26 mouse cellular contexts compared by ENCODE assay signal in the genomic region with DNA sequence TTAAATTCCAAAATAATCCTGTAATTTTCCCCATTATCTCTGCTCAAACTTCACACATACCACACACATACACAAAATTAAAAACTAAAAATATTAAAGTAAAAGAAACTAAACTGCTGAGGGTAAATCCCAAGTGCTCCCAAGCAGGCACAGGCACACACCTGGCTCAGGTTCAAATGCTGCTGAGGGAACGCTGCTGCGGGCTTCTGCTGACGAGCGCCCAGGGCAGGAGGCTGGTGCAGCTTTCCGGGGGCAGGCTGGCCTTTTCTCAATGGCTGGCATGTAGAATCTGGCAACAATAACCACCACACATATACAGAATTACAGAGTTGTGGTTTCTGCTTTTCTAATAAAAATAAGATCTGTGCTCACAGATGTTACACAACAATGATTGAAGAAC. TPM values are rescaled to one million over a fixed set of nuclear protein-coding genes. Genes with fewer than 3 reads are reported as not detected.
DNase-seq lines count a peak whose midpoint lies in the region; ATAC-seq and TF ChIP-seq lines count a peak whose summit lies in the region.
"Had no signal": no experiment of that assay in that cellular context is flagged by ENCODE, and none has a peak within 500 bp of the region (broad histone marks: within the 10 kb centered on the region; RNA-seq: fewer than 3 reads in every experiment).

No protein-coding gene starts in this region.

- intact Hi-C loops in gastrocnemius, adult 2 months (cut with DNase I) = no loop called here
- intact Hi-C loops in gastrocnemius, postnatal 36 days (cut with DNase I) = no loop called here

- peak; percentile 25 for DNase-seq in cerebellum, adult 11-12 months
- DNase-seq in cerebellum, postnatal 14 days = peak; percentile 53 to 55
- no peak for DNase-seq in cerebellum, adult 9-11 months
- peak; percentile 45 for DNase-seq in gastrocnemius, adult 2 months
- no peak for DNase-seq in gastrocnemius, postnatal 36 days
- DNase-seq in kidney, postnatal 4 days = no peak
- DNase-seq: adrenal gland, postnatal 14 days; B cell, adult 2 months; gastrocnemius, postnatal 14 days; heart, adult 2 months; heart, postnatal 14 days; kidney, adult 2 months had no signal

- H3K4me3 ChIP-seq in gastrocnemius, adult 2 months = no peak overlapping the region
- H3K4me3 ChIP-seq: embryonic facial prominence, embryonic 13.5 days; forebrain, embryonic 10.5 days; forebrain, embryonic 13.5 days; heart, adult 2 months; heart, embryonic 10.5 days; heart, embryonic 13.5 days; hindbrain, embryonic 12.5 days; hindbrain, embryonic 15.5 days had no signal

- no peak for TF ChIP-seq CTCF in gastrocnemius, adult 2 months (IDR thresholded peaks at IDR 0.05)

- H3K27ac ChIP-seq in gastrocnemius, adult 2 months = no peak overlapping the region
- H3K27ac ChIP-seq: embryonic facial prominence, embryonic 13.5 days; forebrain, embryonic 10.5 days; forebrain, embryonic 13.5 days; heart, adult 2 months; heart, embryonic 10.5 days; heart, embryonic 13.5 days; hindbrain, embryonic 12.5 days; hindbrain, embryonic 15.5 days had no signal

- no peak for ATAC-seq in cerebellum, adult (ENCODE audit: insufficient number of reproducible peaks, low FRiP score, low TSS enrichment)
- ATAC-seq: forebrain, embryonic 13.5 days; forebrain, embryonic 16.5 days; intestine, postnatal 0 days; Patski had no signal

RNA-seq across cellular contexts. Expression of gene D430041D05Rik, which starts 19.8 kb away (rescaled TPM):
- total RNA-seq in gastrocnemius, adult 2 months (2021) = 1 to 10 TPM; 1.3 to 1.9 TPM
- 1 to 10 TPM in 1 of 2 experiments, under 1 TPM in 1; 0.94 to 1.6 TPM for total RNA-seq in gastrocnemius, postnatal 36 days (2021)
- total RNA-seq: CH12.LX; common myeloid progenitor, adult 5-6 weeks; hematopoietic stem cell, adult 5-6 weeks had no signal

Comparison
In these comparisons a context has a peak if more than half of its experiments do, and no peak if none do; other contexts are left out.
1. DNase-seq: peak in cerebellum, adult 11-12 months (single experiment), cerebellum, postnatal 14 days (2 of 2) and gastrocnemius, adult 2 months (single experiment); none in cerebellum, adult 9-11 months (single experiment), gastrocnemius, postnatal 36 days (0 of 2) and kidney, postnatal 4 days (0 of 2).